Mouse (Mus musculus): Measurements from ENCODE around the gene Slc16a13. TPM values are rescaled to one million over a fixed set of nuclear protein-coding genes. Genes with fewer than 3 reads are reported as not detected.

Gene Slc16a13
- polyA plus RNA-seq, 2 experiments, result 9.2 to 9.3 TPM

DNA sequence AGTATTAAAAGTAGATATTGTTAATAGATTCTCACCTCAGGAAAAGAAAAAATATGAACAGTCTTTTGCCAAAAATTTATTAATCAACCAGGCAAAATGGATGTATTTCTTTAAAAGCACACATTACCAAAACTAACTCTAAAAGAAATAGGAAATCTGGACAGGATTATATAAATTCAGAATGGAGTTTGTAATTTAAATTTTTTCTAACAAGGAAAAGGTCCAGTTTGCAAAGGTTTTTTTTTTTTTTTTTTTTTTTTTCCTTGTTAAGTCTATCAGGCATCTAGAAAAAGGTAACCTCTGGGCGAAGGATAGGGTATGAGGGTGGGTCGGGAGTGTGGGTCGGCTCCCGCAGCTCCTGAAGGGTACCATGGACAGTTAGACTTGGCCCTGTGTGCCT, 40.4 kb downstream of the Slc16a13 start:
- no peak for TF ChIP-seq POLR2A (IDR thresholded peaks at IDR 0.05; ENCODE audit: borderline replicate concordance, extremely low read depth, insufficient read depth, insufficient read length)
- H3K36me3 ChIP-seq (ENCODE audit: control insufficient read depth, insufficient read depth, low read length), result no peaks in the 10 kb centered on the region
- WGBS, result 88% methylated on average over 4 of the region's 4 CpGs

DNA sequence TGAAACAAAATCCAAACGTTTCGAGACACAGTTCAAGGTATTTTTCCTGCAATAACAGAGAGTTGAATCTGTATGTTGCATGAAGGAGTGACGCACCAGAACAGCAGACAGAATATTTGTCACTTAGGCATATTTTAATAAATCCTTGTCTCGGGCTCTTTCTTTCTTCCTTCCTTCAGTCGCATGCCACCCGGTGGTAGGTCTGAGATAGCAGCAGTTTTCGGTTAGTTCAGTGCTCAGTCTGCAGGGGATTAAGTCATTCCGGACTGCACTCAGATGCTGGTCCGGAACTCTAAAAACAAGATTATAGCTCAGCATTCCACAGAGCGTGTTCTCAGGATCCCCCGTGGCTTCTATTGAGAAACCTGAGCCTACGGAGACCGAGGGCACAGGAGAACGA, 41.5 kb downstream of the Slc16a13 start:
- DNase-seq (ENCODE audit: low spot score), result peak; percentile 14
- 30% methylated on average over 14 of the region's 14 CpGs for WGBS
- peak overlapping the region; percentile 11 for H3K4me2 ChIP-seq (replicated peaks; ENCODE audit: low read depth, low read length, severe bottlenecking)

More for the DNA sequence above, 40.4 kb downstream of the Slc16a13 start:
- Histone ChIP-seq H3K27ac (replicated peaks; ENCODE audit: low read depth, low read length) (no peak overlapping the region), H3K4me3 (replicated peaks; ENCODE audit: low read length) (no peak overlapping the region), H3K27me3 (ENCODE audit: control insufficient read depth, insufficient read depth, low read length) (no peaks in the 10 kb centered on the region), H3K4me1 (ENCODE audit: control insufficient read depth, insufficient read depth, low read length) (no peaks in the 10 kb centered on the region), H3K4me2 (replicated peaks; ENCODE audit: low read depth, low read length, severe bottlenecking) (no peak overlapping the region), H3K9ac (ENCODE audit: low read depth, low read length, severe bottlenecking) (no peak overlapping the region), H3K9me3 (ENCODE audit: control insufficient read depth, low read length) (no peaks in the 10 kb centered on the region)
- no peak for DNase-seq (ENCODE audit: low spot score)
- ATAC-seq (ENCODE audit: low FRiP score, low read depth), result no peak

GRCm38 (mm10) chr11:70178756-70179155, 42.1 kb downstream of the Slc16a13 start:
- no peaks in the 10 kb centered on the region for H3K36me3 ChIP-seq (ENCODE audit: control insufficient read depth, insufficient read depth, low read length)

More for the DNA sequence above, 41.5 kb downstream of the Slc16a13 start:
- Histone ChIP-seq H3K27me3 (ENCODE audit: control insufficient read depth, insufficient read depth, low read length) (no peaks in the 10 kb centered on the region), H3K9ac (ENCODE audit: low read depth, low read length, severe bottlenecking) (no peak overlapping the region), H3K27ac (replicated peaks; ENCODE audit: low read depth, low read length) (no peak overlapping the region), H3K9me3 (ENCODE audit: control insufficient read depth, low read length) (no peaks in the 10 kb centered on the region), H3K4me3 (replicated peaks; ENCODE audit: low read length) (no peak overlapping the region), H3K36me3 (ENCODE audit: control insufficient read depth, insufficient read depth, low read length) (no peaks in the 10 kb centered on the region), H3K4me1 (ENCODE audit: control insufficient read depth, insufficient read depth, low read length) (no peaks in the 10 kb centered on the region)
- no peak for TF ChIP-seq POLR2A (IDR thresholded peaks at IDR 0.05; ENCODE audit: borderline replicate concordance, extremely low read depth, insufficient read depth, insufficient read length)
- ATAC-seq (ENCODE audit: low FRiP score, low read depth), result no peak; the same call in 1 of the 2 replicates

GRCm38 (mm10) chr11:70178311-70178710, 42.6 kb downstream of the Slc16a13 start:
- no peaks in the 10 kb centered on the region for H3K36me3 ChIP-seq (ENCODE audit: control insufficient read depth, insufficient read depth, low read length)
- no peak overlapping the region for H3K4me3 ChIP-seq (replicated peaks; ENCODE audit: low read length)
- WGBS, result 87% methylated on average over 11 of the region's 11 CpGs
- H3K27ac ChIP-seq (replicated peaks; ENCODE audit: low read depth, low read length), result no peak overlapping the region
- no peak overlapping the region for H3K9ac ChIP-seq (ENCODE audit: low read depth, low read length, severe bottlenecking)
- H3K4me1 ChIP-seq (ENCODE audit: control insufficient read depth, insufficient read depth, low read length), result no peaks in the 10 kb centered on the region
- no peak for DNase-seq (ENCODE audit: low spot score)
- no peaks in the 10 kb centered on the region for H3K27me3 ChIP-seq (ENCODE audit: control insufficient read depth, insufficient read depth, low read length)
- TF ChIP-seq POLR2A (IDR thresholded peaks at IDR 0.05; ENCODE audit: borderline replicate concordance, extremely low read depth, insufficient read depth, insufficient read length), result no peak
- ATAC-seq (ENCODE audit: low FRiP score, low read depth), result no peak
- H3K9me3 ChIP-seq (ENCODE audit: control insufficient read depth, low read length), result no peaks in the 10 kb centered on the region
- H3K4me2 ChIP-seq (replicated peaks; ENCODE audit: low read depth, low read length, severe bottlenecking), result no peak overlapping the region

More at GRCm38 (mm10) chr11:70178756-70179155, 42.1 kb downstream of the Slc16a13 start:
- WGBS, result 79% methylated on average over 11 of the region's 11 CpGs
- H3K27me3 ChIP-seq (ENCODE audit: control insufficient read depth, insufficient read depth, low read length), result no peaks in the 10 kb centered on the region
- no peaks in the 10 kb centered on the region for H3K4me1 ChIP-seq (ENCODE audit: control insufficient read depth, insufficient read depth, low read length)
- no peak overlapping the region for H3K4me2 ChIP-seq (replicated peaks; ENCODE audit: low read depth, low read length, severe bottlenecking)
- H3K27ac ChIP-seq (replicated peaks; ENCODE audit: low read depth, low read length), result no peak overlapping the region
- no peak overlapping the region for H3K4me3 ChIP-seq (replicated peaks; ENCODE audit: low read length)
- H3K9ac ChIP-seq (ENCODE audit: low read depth, low read length, severe bottlenecking), result no peak overlapping the region
- DNase-seq (ENCODE audit: low spot score) (no peak), ATAC-seq (ENCODE audit: low FRiP score, low read depth) (no peak)
- no peak for TF ChIP-seq POLR2A (IDR thresholded peaks at IDR 0.05; ENCODE audit: borderline replicate concordance, extremely low read depth, insufficient read depth, insufficient read length)
- H3K9me3 ChIP-seq (ENCODE audit: control insufficient read depth, low read length), result no peaks in the 10 kb centered on the region

DNA sequence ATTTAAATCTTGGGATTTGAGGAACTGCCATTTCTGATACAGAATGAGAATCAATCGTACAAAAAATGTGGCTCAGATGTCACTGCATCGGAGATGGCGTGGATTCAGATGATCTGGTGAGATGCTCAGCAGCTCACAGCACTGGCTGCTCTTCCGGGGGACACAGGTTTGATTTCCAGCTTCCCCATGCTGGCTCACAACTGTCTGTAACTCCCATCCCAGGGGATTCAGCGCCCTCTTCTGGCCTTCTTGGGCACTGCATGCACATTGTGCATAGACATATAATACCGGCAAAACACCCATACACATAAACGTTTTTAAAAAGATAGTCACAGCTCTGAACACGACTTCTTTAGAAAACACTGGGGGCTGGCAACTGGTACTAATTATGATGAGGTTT, 43.2 kb downstream of the Slc16a13 start:
- DNase-seq (ENCODE audit: low spot score) (no peak), ATAC-seq (ENCODE audit: low FRiP score, low read depth) (no peak)
- Histone ChIP-seq H3K27me3 (ENCODE audit: control insufficient read depth, insufficient read depth, low read length) (no peaks in the 10 kb centered on the region), H3K4me2 (replicated peaks; ENCODE audit: low read depth, low read length, severe bottlenecking) (no peak overlapping the region), H3K27ac (replicated peaks; ENCODE audit: low read depth, low read length) (no peak overlapping the region), H3K4me1 (ENCODE audit: control insufficient read depth, insufficient read depth, low read length) (no peaks in the 10 kb centered on the region), H3K9me3 (ENCODE audit: control insufficient read depth, low read length) (no peaks in the 10 kb centered on the region), H3K9ac (ENCODE audit: low read depth, low read length, severe bottlenecking) (no peak overlapping the region), H3K36me3 (ENCODE audit: control insufficient read depth, insufficient read depth, low read length) (no peaks in the 10 kb centered on the region), H3K4me3 (replicated peaks; ENCODE audit: low read length) (no peak overlapping the region)
- WGBS, result 75% methylated on average over 8 of the region's 8 CpGs
- no peak for TF ChIP-seq POLR2A (IDR thresholded peaks at IDR 0.05; ENCODE audit: borderline replicate concordance, extremely low read depth, insufficient read depth, insufficient read length)

DNA sequence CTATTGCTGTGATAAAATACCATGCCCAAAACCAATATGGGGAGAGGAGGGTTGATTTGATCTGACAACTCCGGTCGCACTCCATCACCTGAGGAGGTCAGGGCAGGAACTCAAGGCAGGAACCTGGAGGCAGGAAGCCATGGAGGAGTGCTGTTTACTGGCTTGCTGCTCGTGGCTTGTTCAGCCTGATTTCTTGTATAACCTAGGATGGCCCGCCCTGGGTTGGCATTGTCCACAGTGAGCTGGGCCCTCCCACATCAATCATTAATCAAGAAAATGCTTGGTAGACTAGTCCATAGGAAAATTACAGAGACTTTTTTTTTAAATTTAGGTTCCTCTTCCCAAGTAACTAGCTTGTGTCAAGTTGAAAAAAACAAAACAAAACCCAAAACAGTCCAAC, 46.4 kb downstream of the Slc16a13 start:
- H3K4me3 ChIP-seq (replicated peaks; ENCODE audit: low read length), result no peak overlapping the region
- WGBS, result 77% methylated on average over 4 of the region's 4 CpGs

More for the DNA sequence above, 46.4 kb downstream of the Slc16a13 start:
- Histone ChIP-seq H3K4me2 (replicated peaks; ENCODE audit: low read depth, low read length, severe bottlenecking) (no peak overlapping the region), H3K36me3 (ENCODE audit: control insufficient read depth, insufficient read depth, low read length) (no peaks in the 10 kb centered on the region), H3K9ac (ENCODE audit: low read depth, low read length, severe bottlenecking) (no peak overlapping the region), H3K27me3 (ENCODE audit: control insufficient read depth, insufficient read depth, low read length) (no peaks in the 10 kb centered on the region), H3K27ac (replicated peaks; ENCODE audit: low read depth, low read length) (no peak overlapping the region), H3K9me3 (ENCODE audit: control insufficient read depth, low read length) (no peaks in the 10 kb centered on the region), H3K4me1 (ENCODE audit: control insufficient read depth, insufficient read depth, low read length) (no peaks in the 10 kb centered on the region)
- DNase-seq (ENCODE audit: low spot score), result no peak
- no peak for ATAC-seq (ENCODE audit: low FRiP score, low read depth)
- no peak for TF ChIP-seq POLR2A (IDR thresholded peaks at IDR 0.05; ENCODE audit: borderline replicate concordance, extremely low read depth, insufficient read depth, insufficient read length)

Measured in limb, embryonic 14.5 days (tissue).